Mouse (Mus musculus): ENCODE results near the gene Aplnr.

GRCm38 (mm10) chr2:85135099-85135498 lies 926 bp upstream of the Aplnr start:
- no peak for TF ChIP-seq CTCF (IDR thresholded peaks at IDR 0.05; ENCODE audit: extremely low read depth, insufficient read depth, low read length)
- TF ChIP-seq POLR2A (IDR thresholded peaks at IDR 0.05; ENCODE audit: extremely low read depth, insufficient read depth, low read length), result no peak
